Mouse (Mus musculus): ENCODE measurements at regions not wholly inside any gene's neighbourhood (a gene's known extent, or its start where the extent isn't known, plus 50 kb on each side); places are given as distances from the start of the nearest gene placed in this dataset.

GRCm38 (mm10) chr2:124895002-124895401 is 172.9 kb upstream of the Slc24a5 start:
- no peaks in the 10 kb centered on the region for H3K79me2 ChIP-seq (ENCODE audit: control insufficient read depth, insufficient read depth, low read length, poor library complexity)
- no peak overlapping the region for H3K4me3 ChIP-seq (ENCODE audit: control insufficient read depth in 1 of 2, insufficient read depth in 1 of 2, low read depth in 2 of 2, low read length in 2 of 2)
- no peak overlapping the region for H3K9ac ChIP-seq (ENCODE audit: control insufficient read depth, low read depth, low read length, poor library complexity, severe bottlenecking)
- H3K36me3 ChIP-seq (ENCODE audit: control insufficient read depth in 1 of 2, insufficient read depth in 2 of 2, low read length in 2 of 2): no peaks in the 10 kb centered on the region
- no peak for DNase-seq (ENCODE audit: low read depth, low spot score)
- H3K27me3 ChIP-seq (ENCODE audit: control insufficient read depth in 1 of 2, insufficient read depth in 2 of 2, low read length in 2 of 2): no peaks in the 10 kb centered on the region
- no peak for TF ChIP-seq MYC (IDR thresholded peaks at IDR 0.05; ENCODE audit: low read depth, low read length)
- no peak for TF ChIP-seq ZKSCAN1 (IDR thresholded peaks at IDR 0.05; ENCODE audit: low read depth, low read length)
- TF ChIP-seq ZMIZ1 (IDR thresholded peaks at IDR 0.05; ENCODE audit: low read depth, low read length): no peak
- no peak for TF ChIP-seq SMC3 (IDR thresholded peaks at IDR 0.05; ENCODE audit: low read depth, low read length)
- no peak for TF ChIP-seq E2F4 (IDR thresholded peaks at IDR 0.05; ENCODE audit: borderline replicate concordance, low read depth, low read length)
- TF ChIP-seq GABPA (IDR thresholded peaks at IDR 0.05; ENCODE audit: low read depth, low read length): no peak
- TF ChIP-seq CHD1 (IDR thresholded peaks at IDR 0.05; ENCODE audit: low read depth, low read length): no peak
- TF ChIP-seq CHD2 (IDR thresholded peaks at IDR 0.05; ENCODE audit: low read length): no peak
- TF ChIP-seq UBTF (IDR thresholded peaks at IDR 0.05; ENCODE audit: borderline replicate concordance, insufficient read depth, low read depth, low read length): no peak
- no peak for TF ChIP-seq NELFE (IDR thresholded peaks at IDR 0.05; ENCODE audit: low read depth, low read length)
- no peak for TF ChIP-seq MAZ (IDR thresholded peaks at IDR 0.05; ENCODE audit: low read depth, low read length)
- no peak for TF ChIP-seq MYB (IDR thresholded peaks at IDR 0.05; ENCODE audit: low read depth, low read length)
- TF ChIP-seq ETS1 (IDR thresholded peaks at IDR 0.05; ENCODE audit: low read depth, low read length): no peak
- TF ChIP-seq TCF12 (IDR thresholded peaks at IDR 0.05; ENCODE audit: low read depth, low read length): no peak
- no peaks in the 10 kb centered on the region for H3K4me1 ChIP-seq (ENCODE audit: control insufficient read depth in 1 of 2, insufficient read depth in 2 of 2, low read length in 2 of 2)
- H3K9me3 ChIP-seq (replicated peaks; ENCODE audit: insufficient read depth, low read length): no peaks in the 10 kb centered on the region
- no peak overlapping the region for H3K27ac ChIP-seq (ENCODE audit: control insufficient read depth, low read depth, low read length)

- H3K79me2 ChIP-seq (ENCODE audit: control insufficient read depth, insufficient read depth, low read length, poor library complexity): no peaks in the 10 kb centered on the region
- no peak for DNase-seq (ENCODE audit: low read depth, low spot score)
Observed at GRCm38 (mm10) chr2:124903556-124903955, 164.4 kb upstream of the Slc24a5 start.

GRCm38 (mm10) chr2:124905076-124905475 is 162.8 kb upstream of the Slc24a5 start:
- Histone ChIP-seq H3K4me3 (ENCODE audit: control insufficient read depth in 1 of 2, insufficient read depth in 1 of 2, low read depth in 2 of 2, low read length in 2 of 2) (no peak overlapping the region), H3K27me3 (ENCODE audit: control insufficient read depth in 1 of 2, insufficient read depth in 2 of 2, low read length in 2 of 2) (no peaks in the 10 kb centered on the region), H3K9me3 (replicated peaks; ENCODE audit: insufficient read depth, low read length) (no peaks in the 10 kb centered on the region; the same call in 1 of the 2 replicates), H3K9ac (ENCODE audit: control insufficient read depth, low read depth, low read length, poor library complexity, severe bottlenecking) (no peak overlapping the region), H3K36me3 (ENCODE audit: control insufficient read depth in 1 of 2, insufficient read depth in 2 of 2, low read length in 2 of 2) (no peaks in the 10 kb centered on the region), H3K27ac (ENCODE audit: control insufficient read depth, low read depth, low read length) (no peak overlapping the region), H3K4me1 (ENCODE audit: control insufficient read depth in 1 of 2, insufficient read depth in 2 of 2, low read length in 2 of 2) (no peaks in the 10 kb centered on the region), H3K79me2 (ENCODE audit: control insufficient read depth, insufficient read depth, low read length, poor library complexity) (no peaks in the 10 kb centered on the region)
- TF ChIP-seq HCFC1 (IDR thresholded peaks at IDR 0.05; ENCODE audit: low read depth, low read length): no peak
- no peak for TF ChIP-seq KAT2A (conservative IDR thresholded peaks at IDR 0.05; ENCODE audit: low read depth, low read length)
- no peak for TF ChIP-seq ELF1 (IDR thresholded peaks at IDR 0.05; ENCODE audit: low read depth, low read length)
- no peak for TF ChIP-seq MXI1 (IDR thresholded peaks at IDR 0.05; ENCODE audit: low read depth, low read length)
- no peak for TF ChIP-seq POLR2A (IDR thresholded peaks at IDR 0.05; ENCODE audit: control insufficient read depth in 1 of 2, insufficient read depth in 1 of 2, low read depth in 1 of 2, low read length in 2 of 2, poor library complexity in 1 of 2)
- TF ChIP-seq GABPA (IDR thresholded peaks at IDR 0.05; ENCODE audit: low read depth, low read length): no peak
- no peak for TF ChIP-seq RAD21 (IDR thresholded peaks at IDR 0.05; ENCODE audit: low read depth, low read length)
- no peak for TF ChIP-seq ETS1 (IDR thresholded peaks at IDR 0.05; ENCODE audit: low read depth, low read length)
- TF ChIP-seq RCOR1 (IDR thresholded peaks at IDR 0.05; ENCODE audit: low read depth, low read length): no peak
- DNase-seq (ENCODE audit: low read depth, low spot score): no peak

More at GRCm38 (mm10) chr2:124903556-124903955, 164.4 kb upstream of the Slc24a5 start:
- H3K9me3 ChIP-seq (replicated peaks; ENCODE audit: insufficient read depth, low read length): no peaks in the 10 kb centered on the region; the same call in 1 of the 2 replicates
- H3K27me3 ChIP-seq (ENCODE audit: control insufficient read depth in 1 of 2, insufficient read depth in 2 of 2, low read length in 2 of 2): no peaks in the 10 kb centered on the region
- no peaks in the 10 kb centered on the region for H3K4me1 ChIP-seq (ENCODE audit: control insufficient read depth in 1 of 2, insufficient read depth in 2 of 2, low read length in 2 of 2)
- H3K9ac ChIP-seq (ENCODE audit: control insufficient read depth, low read depth, low read length, poor library complexity, severe bottlenecking): no peak overlapping the region
- H3K27ac ChIP-seq (ENCODE audit: control insufficient read depth, low read depth, low read length): no peak overlapping the region
- H3K36me3 ChIP-seq (ENCODE audit: control insufficient read depth in 1 of 2, insufficient read depth in 2 of 2, low read length in 2 of 2): no peaks in the 10 kb centered on the region
- TF ChIP-seq CTCF (IDR thresholded peaks at IDR 0.05 in 2 of 3, conservative IDR thresholded peaks at IDR 0.05 in 1 of 3; ENCODE audit: control insufficient read depth in 1 of 3, insufficient read depth in 1 of 3, low read depth in 2 of 3, low read length in 3 of 3, poor library complexity in 1 of 3, severe bottlenecking in 1 of 3): no peak
- no peak for TF ChIP-seq MAFK (IDR thresholded peaks at IDR 0.05; ENCODE audit: borderline replicate concordance, low read depth, low read length)
- no peak for TF ChIP-seq USF2 (IDR thresholded peaks at IDR 0.05; ENCODE audit: borderline replicate concordance in 1 of 2, insufficient read depth in 1 of 2, low read depth in 1 of 2, low read length in 2 of 2)
- H3K4me3 ChIP-seq (ENCODE audit: control insufficient read depth in 1 of 2, insufficient read depth in 1 of 2, low read depth in 2 of 2, low read length in 2 of 2): no peak overlapping the region
